In the genomic region with DNA sequence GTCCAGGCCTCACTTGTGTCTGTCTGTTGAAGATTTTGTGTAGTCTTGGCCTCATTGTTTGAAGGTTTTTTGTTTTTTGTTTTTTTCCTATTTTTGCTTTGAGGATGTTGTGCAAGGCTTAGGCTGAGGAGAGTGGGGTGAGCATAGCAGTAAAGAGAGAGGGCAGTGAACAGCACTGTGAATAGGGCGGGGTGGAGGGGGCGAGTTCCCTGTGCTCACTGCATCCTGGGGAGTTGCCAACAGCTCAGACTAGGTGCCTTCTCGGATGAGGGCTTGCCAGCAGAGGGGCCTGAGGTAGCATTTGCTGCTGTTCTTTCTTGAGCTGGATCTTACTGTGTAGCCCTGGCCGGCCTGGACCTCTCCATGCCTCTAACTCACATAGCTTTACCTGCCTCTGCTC, we compare ENCODE assay signal across 24 mouse cellular contexts. TPM values are rescaled to one million over a fixed set of nuclear protein-coding genes. Genes with fewer than 3 reads are reported as not detected.
DNase-seq lines count a peak whose midpoint lies in the region; ATAC-seq and TF ChIP-seq lines count a peak whose summit lies in the region.
"Had no signal": no experiment of that assay in that cellular context is flagged by ENCODE, and none has a peak within 500 bp of the region (broad histone marks: within the 10 kb centered on the region; RNA-seq: fewer than 3 reads in every experiment).

No protein-coding gene starts in this region.

- peak; percentile 58 for ATAC-seq in forebrain, embryonic 16.5 days
- no peak for ATAC-seq in forebrain, embryonic 12.5 days (ENCODE audit: low FRiP score)
- ATAC-seq: hindbrain, embryonic 16.5 days; intestine, embryonic 15.5 days; liver, postnatal 0 days; lung, postnatal 0 days; midbrain, embryonic 15.5 days had no signal

- no peak overlapping the region for H3K4me3 ChIP-seq in cerebellum, adult 2 months (replicated peaks; ENCODE audit: insufficient read depth, low read depth, low read length)
- H3K4me3 ChIP-seq in forebrain, embryonic 16.5 days (replicated peaks; ENCODE audit: low read length) = no peak overlapping the region
- H3K4me3 ChIP-seq in forebrain, embryonic 12.5 days (replicated peaks) = no peak overlapping the region
- H3K4me3 ChIP-seq: heart, embryonic 15.5 days; hindbrain, embryonic 10.5 days; intestine, embryonic 15.5 days; limb, embryonic 12.5 days; midbrain, embryonic 15.5 days; neural tube, embryonic 12.5 days had no signal

- no peak for TF ChIP-seq POLR2A in cerebellum, adult 2 months (IDR thresholded peaks at IDR 0.05; ENCODE audit: borderline replicate concordance, insufficient read depth, low read length)

- H3K36me3 ChIP-seq in forebrain, embryonic 16.5 days (ENCODE audit: control insufficient read depth, insufficient read depth) = no peaks in the 10 kb centered on the region
- H3K36me3 ChIP-seq in forebrain, embryonic 12.5 days (replicated peaks) = no peaks in the 10 kb centered on the region
- H3K36me3 ChIP-seq: heart, embryonic 15.5 days; hindbrain, embryonic 10.5 days; intestine, embryonic 15.5 days; limb, embryonic 12.5 days; midbrain, embryonic 15.5 days; neural tube, embryonic 12.5 days had no signal

- no peak overlapping the region for H3K9ac ChIP-seq in forebrain, embryonic 16.5 days (replicated peaks; ENCODE audit: low read depth, low read length)
- H3K9ac ChIP-seq in forebrain, embryonic 12.5 days = no peak overlapping the region
- H3K9ac ChIP-seq: heart, embryonic 15.5 days; intestine, embryonic 15.5 days; limb, embryonic 12.5 days; liver, postnatal 0 days; midbrain, embryonic 15.5 days; neural tube, embryonic 12.5 days had no signal

- peaks cover 9% of the 10 kb centered on the region; the same call in 1 of the 2 replicates for H3K4me1 ChIP-seq in cerebellum, adult 2 months (ENCODE audit: control insufficient read depth, insufficient read depth, low read length)
- H3K4me1 ChIP-seq in forebrain, embryonic 16.5 days (replicated peaks; ENCODE audit: control insufficient read depth, insufficient read depth, low read length) = peaks cover 11% of the 10 kb centered on the region; the same call in 1 of the 2 replicates
- H3K4me1 ChIP-seq in forebrain, embryonic 12.5 days = no peaks in the 10 kb centered on the region
- H3K4me1 ChIP-seq: hindbrain, embryonic 10.5 days; intestine, embryonic 15.5 days; limb, embryonic 12.5 days; midbrain, embryonic 15.5 days; neural tube, embryonic 12.5 days had no signal

- WGBS in cerebellum, adult 2 months = 78% methylated on average over 4 of the region's 4 CpGs
- 35% methylated on average over 4 of the region's 4 CpGs for WGBS in forebrain, embryonic 16.5 days
- WGBS in forebrain, embryonic 12.5 days = 73% methylated on average over 4 of the region's 4 CpGs

- no peak overlapping the region for H3K4me2 ChIP-seq in forebrain, embryonic 16.5 days (ENCODE audit: low read length)
- H3K4me2 ChIP-seq in forebrain, embryonic 12.5 days = no peak overlapping the region
- H3K4me2 ChIP-seq: heart, embryonic 15.5 days; intestine, embryonic 15.5 days; limb, embryonic 12.5 days; liver, embryonic 11.5 days; midbrain, embryonic 15.5 days; neural tube, embryonic 12.5 days had no signal

- DNase-seq in cerebellum, postnatal 10 days = peak; percentile 28 to 42
- DNase-seq in cerebellum, adult 2 months = no peak
- DNase-seq in left cerebral cortex, adult 18-20 months (ENCODE audit: low spot score in 2 of 2) = peak; percentile 33 to 39
- no peak for DNase-seq in left cerebral cortex, adult 9 months (ENCODE audit: low spot score in 2 of 2)
- peak; percentile 6 for DNase-seq in NIH3T3 (ENCODE audit: low read depth)
- no peak for DNase-seq in layer of hippocampus, postnatal 36 days
- DNase-seq: adrenal gland, postnatal 10 days; gastrocnemius, postnatal 25 days; kidney, adult 9 months; kidney, postnatal 14 days; liver, postnatal 0 days; spleen, adult 18-20 months had no signal

- no peak overlapping the region for H3K27ac ChIP-seq in cerebellum, adult 2 months (ENCODE audit: insufficient read depth, low read length)
- no peak overlapping the region for H3K27ac ChIP-seq in forebrain, embryonic 16.5 days (ENCODE audit: low read length)
- no peak overlapping the region for H3K27ac ChIP-seq in forebrain, embryonic 12.5 days
- H3K27ac ChIP-seq: heart, embryonic 15.5 days; hindbrain, embryonic 10.5 days; intestine, embryonic 15.5 days; limb, embryonic 12.5 days; macrophage; midbrain, embryonic 15.5 days; neural tube, embryonic 12.5 days had no signal

- no peak for TF ChIP-seq CTCF in cerebellum, adult 2 months (IDR thresholded peaks at IDR 0.05; ENCODE audit: borderline replicate concordance, insufficient read depth, low read depth, low read length)

- no peaks in the 10 kb centered on the region for H3K9me3 ChIP-seq in forebrain, embryonic 16.5 days (ENCODE audit: control insufficient read depth, low read length)
- no peaks in the 10 kb centered on the region for H3K9me3 ChIP-seq in forebrain, embryonic 12.5 days
- H3K9me3 ChIP-seq: heart, embryonic 15.5 days; hindbrain, embryonic 10.5 days; intestine, embryonic 15.5 days; limb, embryonic 12.5 days; midbrain, embryonic 15.5 days; neural tube, embryonic 12.5 days had no signal

- no peaks in the 10 kb centered on the region for H3K27me3 ChIP-seq in cerebellum, adult 2 months (ENCODE audit: control insufficient read depth, insufficient read depth, low read length)
- H3K27me3 ChIP-seq in forebrain, embryonic 16.5 days (replicated peaks; ENCODE audit: control insufficient read depth, insufficient read depth, low read length) = no peaks in the 10 kb centered on the region
- H3K27me3 ChIP-seq in forebrain, embryonic 12.5 days = no peaks in the 10 kb centered on the region
- H3K27me3 ChIP-seq: heart, embryonic 15.5 days; intestine, embryonic 15.5 days; limb, embryonic 12.5 days; midbrain, embryonic 15.5 days; neural tube, embryonic 12.5 days had no signal

RNA-seq across cellular contexts. Expression of a gene that starts 41.9 kb away (rescaled TPM):
- polyA plus RNA-seq in cerebellum, adult 2 months (2012; rRNA removed) = 55.0 and 55.1 TPM in 2 replicates
- 50.8 and 57.8 TPM in 2 replicates for polyA plus RNA-seq in forebrain, embryonic 16.5 days (2015; fragmentation: Nextera tagmentation; extraction: Ambion mirVana)
- 19.5 and 20.2 TPM in 2 replicates for polyA plus RNA-seq in forebrain, embryonic 12.5 days (2016; fragmentation: Nextera tagmentation; extraction: Ambion mirVana)
- 100 to 1,000 TPM; 115 to 117 TPM for total RNA-seq in left cerebral cortex, adult 18-20 months (2021)
- total RNA-seq in layer of hippocampus, postnatal 36 days (2021) = 100 to 1,000 TPM; 133 to 143 TPM

Comparison
In these comparisons a context has a peak if more than half of its experiments do, and no peak if none do; other contexts are left out.
1. DNase-seq: peak in cerebellum, postnatal 10 days (2 of 2), left cerebral cortex, adult 18-20 months (2 of 2) and NIH3T3 (single experiment); none in cerebellum, adult 2 months (0 of 2), left cerebral cortex, adult 9 months (0 of 2) and layer of hippocampus, postnatal 36 days (0 of 2).